Mouse (Mus musculus): Measurements from ENCODE around the gene Dst. TPM values are rescaled to one million over a fixed set of nuclear protein-coding genes. Genes with fewer than 3 reads are reported as not detected.
A peak's percentile ranks its signal among the peaks of the same experiment; 100 is the strongest.

Dst gene
- total and polyA plus RNA-seq, 3 experiments: 66.7 to 404 (median 334) TPM

DNA sequence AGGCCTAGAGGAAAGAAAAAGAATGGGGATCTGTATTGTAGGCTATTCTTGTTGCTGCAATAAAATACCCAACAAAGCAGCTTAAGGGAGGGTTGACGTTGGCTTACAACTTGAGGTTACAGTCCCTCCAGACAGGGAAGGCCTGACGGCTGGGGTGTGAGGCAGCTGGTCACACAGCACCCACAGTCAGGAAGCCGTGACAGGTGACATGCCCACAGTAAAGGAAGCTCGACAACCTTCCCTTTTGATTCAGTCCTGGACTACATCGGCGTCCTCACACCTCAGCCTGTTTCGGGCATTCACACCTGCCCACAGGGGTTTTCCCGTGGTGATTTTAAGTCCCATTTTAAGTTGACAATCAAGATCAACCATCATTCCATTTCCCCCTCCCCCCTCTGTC, 34.6 kb downstream of the Dst start:
- 89% methylated on average over 8 of the region's 8 CpGs for WGBS
- TF ChIP-seq EP300 (IDR thresholded peaks at IDR 0.05; ENCODE audit: insufficient read depth, low read depth, low read length) (no peak), CTCF (IDR thresholded peaks at IDR 0.05) (no peak), POLR2A (IDR thresholded peaks at IDR 0.05; ENCODE audit: insufficient read depth, low read depth, low read length) (no peak)

GRCm38 (mm10) chr1:33943943-33944342, 35.9 kb downstream of the Dst start:
- intact Hi-C loops (cut with DNase I): no loop called here
- no peaks in the 10 kb centered on the region for H3K27me3 ChIP-seq (ENCODE audit: control insufficient read depth, insufficient read depth, low read length)
- no peak overlapping the region for H3K4me3 ChIP-seq
- no peak overlapping the region for H3K9ac ChIP-seq (ENCODE audit: low read depth, low read length)
- DNase-seq: no peak
- WGBS: 95% methylated on average over 2 of the region's 2 CpGs
- no peak overlapping the region for H3K27ac ChIP-seq
- no peaks in the 10 kb centered on the region; the same call in 1 of the 2 replicates for H3K36me3 ChIP-seq (ENCODE audit: control insufficient read depth, insufficient read depth, low read length)
- no peaks in the 10 kb centered on the region for H3K79me2 ChIP-seq (replicated peaks; ENCODE audit: control insufficient read depth, insufficient read depth, low read length)
- H3K4me1 ChIP-seq (ENCODE audit: control insufficient read depth, insufficient read depth, low read length): no peaks in the 10 kb centered on the region; the same call in 1 of the 2 replicates
- no peak for TF ChIP-seq POLR2A (IDR thresholded peaks at IDR 0.05; ENCODE audit: insufficient read depth, low read depth, low read length)
- TF ChIP-seq EP300 (IDR thresholded peaks at IDR 0.05; ENCODE audit: insufficient read depth, low read depth, low read length): no peak
- TF ChIP-seq CTCF (IDR thresholded peaks at IDR 0.05): no peak

More for the DNA sequence above, 34.6 kb downstream of the Dst start:
- H3K79me2 ChIP-seq (replicated peaks; ENCODE audit: control insufficient read depth, insufficient read depth, low read length): no peaks in the 10 kb centered on the region
- no peak for DNase-seq
- no peaks in the 10 kb centered on the region; the same call in 1 of the 2 replicates for H3K36me3 ChIP-seq (ENCODE audit: control insufficient read depth, insufficient read depth, low read length)
- H3K4me3 ChIP-seq: no peak overlapping the region
- H3K27me3 ChIP-seq (ENCODE audit: control insufficient read depth, insufficient read depth, low read length): no peaks in the 10 kb centered on the region
- intact Hi-C loops (cut with DNase I): no loop called here
- no peak overlapping the region for H3K27ac ChIP-seq
- H3K9ac ChIP-seq (ENCODE audit: low read depth, low read length): no peak overlapping the region
- no peaks in the 10 kb centered on the region; the same call in 1 of the 2 replicates for H3K4me1 ChIP-seq (ENCODE audit: control insufficient read depth, insufficient read depth, low read length)

DNA sequence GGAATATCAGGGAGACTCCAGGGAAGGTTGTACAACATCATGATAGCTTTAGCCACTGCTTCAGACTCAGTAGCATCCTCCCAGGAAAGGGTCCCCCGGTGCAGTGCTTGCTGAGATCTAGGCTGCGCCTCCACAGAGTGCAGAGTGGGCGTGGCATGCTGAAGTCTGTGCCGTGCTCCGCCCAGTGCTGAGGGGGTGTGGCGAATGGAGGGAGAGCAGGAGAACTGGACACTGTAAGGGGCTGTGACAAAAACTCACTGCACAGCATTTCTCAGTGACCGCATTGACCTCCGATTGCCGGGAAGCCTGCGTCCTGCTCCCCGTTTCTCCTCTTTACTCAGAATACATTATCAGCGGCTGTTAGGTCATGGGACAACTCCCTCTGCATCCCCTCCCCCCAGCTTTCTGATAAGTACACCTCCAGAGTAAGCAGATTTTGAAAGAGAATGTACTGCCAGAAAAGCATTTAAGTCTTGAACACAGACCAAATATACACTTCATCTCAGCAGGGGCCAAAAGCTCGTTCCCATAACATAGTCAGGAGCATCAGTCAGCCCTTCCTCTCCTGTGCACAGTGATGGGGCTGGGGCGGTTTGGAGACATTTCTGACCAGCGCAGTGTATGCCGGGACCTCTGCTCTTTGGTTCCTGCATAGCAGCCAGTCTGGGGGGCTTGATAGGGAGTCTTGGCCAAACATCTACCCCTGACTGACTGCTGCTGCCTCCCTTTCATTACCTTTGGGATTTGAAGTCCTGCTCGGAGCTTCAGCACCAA, 37.1 kb downstream of the Dst start:
- H3K36me3 ChIP-seq (ENCODE audit: control insufficient read depth, insufficient read depth, low read length): no peaks in the 10 kb centered on the region; the same call in 1 of the 2 replicates
- peak; percentile 71 to 78 for DNase-seq
- no peaks in the 10 kb centered on the region for H3K27me3 ChIP-seq (ENCODE audit: control insufficient read depth, insufficient read depth, low read length)
- no peaks in the 10 kb centered on the region for H3K79me2 ChIP-seq (replicated peaks; ENCODE audit: control insufficient read depth, insufficient read depth, low read length)
- intact Hi-C loops (cut with DNase I): loop anchor here (5.0 kb wide), 1 partner anchor 38 kb away; the partner anchor contains the start of genes Bend6 and Dst
- peak overlapping the region; percentile 23 for H3K4me3 ChIP-seq
- no peak overlapping the region for H3K9ac ChIP-seq (ENCODE audit: low read depth, low read length)
- TF ChIP-seq EP300 (IDR thresholded peaks at IDR 0.05; ENCODE audit: insufficient read depth, low read depth, low read length) (no peak), POLR2A (IDR thresholded peaks at IDR 0.05; ENCODE audit: insufficient read depth, low read depth, low read length) (no peak)
- no peaks in the 10 kb centered on the region; the same call in 1 of the 2 replicates for H3K4me1 ChIP-seq (ENCODE audit: control insufficient read depth, insufficient read depth, low read length)
- WGBS: 34% methylated on average over 17 of the region's 17 CpGs
- H3K27ac ChIP-seq: no peak overlapping the region; the same call in 1 of the 2 replicates

- Histone ChIP-seq H3K4me3 (no peak overlapping the region), H3K27ac (no peak overlapping the region), H3K9ac (ENCODE audit: low read depth, low read length) (no peak overlapping the region), H3K27me3 (ENCODE audit: control insufficient read depth, insufficient read depth, low read length) (no peaks in the 10 kb centered on the region), H3K4me1 (ENCODE audit: control insufficient read depth, insufficient read depth, low read length) (no peaks in the 10 kb centered on the region; the same call in 1 of the 2 replicates), H3K36me3 (ENCODE audit: control insufficient read depth, insufficient read depth, low read length) (no peaks in the 10 kb centered on the region; the same call in 1 of the 2 replicates), H3K79me2 (replicated peaks; ENCODE audit: control insufficient read depth, insufficient read depth, low read length) (no peaks in the 10 kb centered on the region)
- DNase-seq: no peak
- TF ChIP-seq EP300 (IDR thresholded peaks at IDR 0.05; ENCODE audit: insufficient read depth, low read depth, low read length) (no peak), CTCF (IDR thresholded peaks at IDR 0.05) (no peak), POLR2A (IDR thresholded peaks at IDR 0.05; ENCODE audit: insufficient read depth, low read depth, low read length) (no peak)
- intact Hi-C loops (cut with DNase I): loop anchor here (5.0 kb wide), 1 partner anchor 38 kb away; the partner anchor contains the start of genes Bend6 and Dst
- WGBS: 75% methylated on average over 6 of the region's 6 CpGs
Measured at GRCm38 (mm10) chr1:33945756-33946155, 37.7 kb downstream of the Dst start.

GRCm38 (mm10) chr1:33946601-33947395, 38.8 kb downstream of the Dst start:
- intact Hi-C loops (cut with DNase I): loop anchor here (5.0 kb wide), 1 partner anchor 39 kb away; the partner anchor contains the start of genes Bend6 and Dst
- Histone ChIP-seq H3K36me3 (ENCODE audit: control insufficient read depth, insufficient read depth, low read length) (no peaks in the 10 kb centered on the region; the same call in 1 of the 2 replicates), H3K27me3 (ENCODE audit: control insufficient read depth, insufficient read depth, low read length) (no peaks in the 10 kb centered on the region), H3K9ac (ENCODE audit: low read depth, low read length) (no peak overlapping the region), H3K4me1 (ENCODE audit: control insufficient read depth, insufficient read depth, low read length) (no peaks in the 10 kb centered on the region; the same call in 1 of the 2 replicates), H3K4me3 (no peak overlapping the region), H3K79me2 (replicated peaks; ENCODE audit: control insufficient read depth, insufficient read depth, low read length) (no peaks in the 10 kb centered on the region), H3K27ac (peak overlapping the region; percentile 65)
- 65% methylated on average over 12 of the region's 12 CpGs for WGBS
- peak; percentile 33 to 55 for DNase-seq
- TF ChIP-seq CTCF (IDR thresholded peaks at IDR 0.05): no peak
- TF ChIP-seq POLR2A (IDR thresholded peaks at IDR 0.05; ENCODE audit: insufficient read depth, low read depth, low read length): no peak
- TF ChIP-seq EP300 (IDR thresholded peaks at IDR 0.05; ENCODE audit: insufficient read depth, low read depth, low read length): no peak
